Mouse (Mus musculus): Measurements from ENCODE around the gene Pole2.
A peak's percentile ranks its signal among the peaks of the same experiment; 100 is the strongest.
"Not testable (repeated sequence)": the region's sequence is repeated elsewhere in the genome, so short reads cannot be mapped to it uniquely, and the experiment has no call there.

Gene Pole2

DNA sequence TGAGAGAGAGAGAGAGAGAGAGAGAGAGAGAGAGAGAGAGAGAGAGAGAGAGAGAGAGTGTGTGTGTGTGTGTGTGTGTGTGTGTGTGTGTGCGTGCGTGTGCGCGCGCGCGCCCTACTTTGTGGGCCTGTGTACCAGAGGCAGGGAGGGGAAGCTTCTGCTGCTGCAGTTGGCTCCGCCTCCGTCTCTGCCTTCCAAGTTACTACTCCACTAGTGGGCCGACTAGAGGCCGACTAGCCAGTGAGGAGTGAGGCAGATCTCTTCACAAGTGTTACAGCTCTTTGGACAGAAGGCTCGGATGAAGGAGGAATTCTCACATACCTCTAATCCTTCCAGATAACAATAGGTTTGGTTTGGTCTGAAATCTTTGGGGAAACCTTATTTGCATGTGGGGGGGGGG is 48.6 kb downstream of the Pole2 start:
- no peak for DNase-seq (ENCODE audit: low spot score in 2 of 2)

DNA sequence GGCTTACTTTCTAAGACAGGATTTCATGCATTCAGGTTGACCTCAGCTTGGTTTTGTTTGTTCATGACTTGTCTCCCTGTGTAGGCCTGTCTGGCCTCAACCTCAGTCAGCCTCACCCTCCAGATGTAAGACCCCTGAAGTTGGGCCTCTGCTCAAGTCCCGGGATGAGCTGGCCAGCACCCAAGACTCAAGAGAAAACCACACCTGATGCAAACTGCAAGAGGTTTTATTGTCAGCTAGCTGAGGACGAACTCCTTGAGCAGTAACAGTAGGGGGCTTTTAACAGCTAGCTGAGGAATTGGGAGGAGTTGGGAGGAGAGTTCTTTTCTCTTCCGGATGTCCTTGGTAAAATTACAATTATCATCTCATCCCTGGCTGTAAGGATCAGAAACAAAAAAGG is 50.5 kb downstream of the Pole2 start:
- DNase-seq (ENCODE audit: low spot score in 2 of 2), result no peak

DNA sequence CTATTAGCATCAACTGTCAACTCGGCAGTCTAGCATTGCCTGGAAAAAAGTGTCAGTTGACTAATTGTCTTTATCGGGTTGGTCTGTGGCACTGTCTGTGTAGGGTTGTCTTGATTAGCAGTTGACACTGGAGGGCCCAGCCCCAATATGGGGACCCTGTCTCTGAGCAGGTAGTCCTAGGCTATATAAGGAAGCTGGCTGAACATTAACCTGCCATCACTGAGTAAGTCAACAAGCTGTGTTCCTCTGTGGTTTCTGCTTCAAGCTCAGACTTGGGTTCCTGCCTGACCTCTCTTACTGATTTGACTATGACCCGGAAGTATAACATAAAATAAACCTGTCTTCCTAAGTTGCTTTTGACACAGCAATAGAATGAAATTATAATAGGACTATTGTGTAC is 52.0 kb downstream of the Pole2 start:
- no peak for DNase-seq (ENCODE audit: low spot score in 2 of 2)

DNA sequence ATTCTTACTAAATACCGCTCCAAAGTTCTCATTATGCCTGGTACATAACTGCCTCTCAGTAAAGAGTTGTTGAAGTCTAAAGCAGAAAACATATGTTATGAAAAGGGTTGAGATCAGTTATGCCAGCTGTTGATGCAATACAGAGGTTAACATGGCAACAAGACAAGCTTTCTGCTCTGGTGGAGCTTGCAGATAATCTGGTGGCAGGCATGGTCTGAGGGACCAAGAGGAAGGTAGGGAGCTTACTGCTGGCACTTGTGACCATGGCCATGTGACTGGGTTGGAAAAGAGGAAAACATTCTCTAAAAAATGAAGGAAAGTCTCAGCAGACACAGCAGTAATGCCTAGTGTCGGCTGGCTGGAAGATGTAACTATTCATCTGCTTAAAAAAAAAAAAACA is 56.7 kb downstream of the Pole2 start:
- no peak for DNase-seq (ENCODE audit: low spot score in 2 of 2)

DNA sequence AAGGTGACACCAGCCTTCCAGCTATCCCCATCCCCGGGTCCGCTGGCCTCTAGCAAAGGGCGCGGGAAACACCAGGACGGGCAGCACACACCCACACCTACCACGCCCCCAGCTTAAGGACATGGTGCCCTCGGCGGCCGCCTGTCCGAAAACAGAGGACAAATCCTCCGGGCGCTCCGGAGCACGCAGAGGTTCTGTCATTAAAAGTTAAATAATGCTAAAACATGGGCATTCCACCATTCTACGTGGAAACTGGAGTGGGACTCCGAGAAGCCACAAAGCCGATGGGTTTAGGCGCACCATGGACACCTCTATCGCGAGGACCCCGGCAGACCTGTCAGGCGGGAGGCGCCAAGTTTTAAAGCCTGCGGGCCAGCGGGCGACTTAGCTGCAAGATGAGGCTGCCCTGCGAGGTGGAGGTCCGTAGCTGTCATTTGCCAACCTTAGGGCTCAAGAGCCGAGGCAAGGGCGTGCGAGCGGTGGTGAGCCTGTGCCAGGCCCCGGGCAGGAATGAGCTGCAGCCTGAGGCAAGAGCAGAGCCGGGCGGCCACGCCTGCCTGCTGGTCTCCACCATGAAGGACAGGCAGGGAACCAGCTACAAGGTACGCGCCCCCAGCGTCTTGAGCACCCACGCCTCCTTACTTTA is 59.4 kb downstream of the Pole2 start, which contains the start of gene Lrr1:
Gene Lrr1, plus strand, starts transcription at position 354 of the 646 bp plus-strand sequence.
- peak; percentile 85 to 95 for DNase-seq (ENCODE audit: low spot score in 2 of 2)

DNA sequence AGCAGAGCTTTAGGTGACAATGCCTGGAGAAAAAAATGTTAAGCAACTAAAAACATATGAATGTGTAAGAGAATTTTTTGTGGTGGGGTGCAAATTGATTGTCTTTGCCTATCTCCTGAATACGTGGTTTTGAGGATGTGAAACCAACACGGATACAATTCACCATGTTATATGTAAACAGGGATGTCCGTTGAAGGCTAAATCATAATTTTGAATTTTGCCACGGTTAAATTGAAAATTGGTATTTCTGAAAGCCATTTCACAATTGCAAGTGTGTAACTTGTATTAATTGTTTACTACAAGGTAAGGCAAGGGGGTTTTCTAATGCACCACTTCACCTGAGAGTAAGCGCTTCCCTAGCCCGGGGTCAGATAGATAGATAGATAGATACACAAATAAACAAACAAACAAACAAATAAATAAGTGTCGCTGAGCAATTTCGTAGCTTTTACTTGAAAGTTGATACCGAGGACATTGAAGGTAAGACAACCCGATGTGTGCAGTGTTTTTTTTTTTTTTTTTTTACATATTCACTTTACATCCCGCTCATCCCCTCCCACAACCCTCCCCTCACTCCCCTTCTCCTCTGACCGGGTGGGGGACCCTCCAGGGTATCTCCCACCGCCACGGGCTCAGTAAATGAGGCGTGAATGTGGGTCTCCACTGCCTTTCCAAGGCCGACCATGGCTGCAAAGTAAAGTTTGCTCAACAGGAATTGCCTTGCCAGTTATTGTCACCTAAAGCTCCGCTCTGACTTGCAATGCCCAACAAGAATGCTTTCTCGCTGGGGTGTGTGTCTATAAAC is 60.1 kb downstream of the Pole2 start:
- DNase-seq (ENCODE audit: low spot score in 2 of 2), result no peak

DNA sequence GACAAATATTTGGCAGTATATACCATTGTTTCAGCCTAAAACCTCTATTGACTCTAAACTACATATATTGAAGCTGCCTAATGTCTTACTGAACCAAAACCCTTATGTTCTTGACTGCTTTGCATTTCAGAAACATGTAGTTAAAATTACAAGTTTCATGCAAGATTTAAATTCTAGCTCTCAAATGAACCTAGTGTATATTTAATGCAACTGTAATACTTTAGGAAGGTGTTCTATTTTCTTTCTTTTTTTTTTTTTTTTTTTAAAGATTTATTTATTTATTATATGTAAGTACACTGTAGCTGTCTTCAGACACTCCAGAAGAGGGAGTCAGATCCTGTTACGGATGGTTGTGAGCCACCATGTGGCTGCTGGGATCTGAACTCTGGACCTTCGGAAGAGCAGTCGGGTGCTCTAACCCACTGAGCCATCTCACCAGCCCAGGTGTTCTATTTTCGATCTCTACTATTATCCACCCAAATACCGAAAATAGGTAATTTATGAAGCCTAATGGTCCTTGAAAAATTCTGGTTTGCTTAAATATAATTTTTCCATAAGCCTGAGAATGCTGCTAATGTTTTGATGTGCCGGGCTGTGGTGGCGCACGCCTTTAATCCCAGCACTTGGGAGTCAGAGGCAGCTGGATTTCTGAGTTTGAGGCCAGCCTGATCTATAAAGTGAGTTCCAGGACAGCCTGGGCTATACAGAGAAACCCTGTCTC is 61.0 kb downstream of the Pole2 start:
- not testable (repeated sequence) for DNase-seq (ENCODE audit: low spot score in 2 of 2)

DNA sequence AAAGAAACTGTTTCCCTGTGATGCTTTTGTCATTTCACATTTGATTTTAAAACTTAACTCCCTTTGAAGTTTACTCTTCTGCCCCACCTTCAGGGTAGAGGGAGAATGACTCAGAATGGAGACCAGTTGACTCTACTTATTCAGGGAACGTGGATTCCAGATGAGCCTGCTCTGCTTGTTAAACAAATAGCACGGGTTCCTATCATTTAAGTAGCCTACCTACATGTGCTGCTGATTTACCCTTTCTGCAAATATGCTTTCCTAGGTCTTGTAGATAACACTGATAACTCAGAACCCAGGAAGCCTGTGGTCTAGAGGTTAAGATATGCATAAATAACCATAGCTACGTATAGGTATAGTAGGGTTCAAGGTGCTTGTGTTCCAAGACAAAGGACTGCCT is 63.1 kb downstream of the Pole2 start:
- no peak for DNase-seq (ENCODE audit: low spot score in 2 of 2)

DNA sequence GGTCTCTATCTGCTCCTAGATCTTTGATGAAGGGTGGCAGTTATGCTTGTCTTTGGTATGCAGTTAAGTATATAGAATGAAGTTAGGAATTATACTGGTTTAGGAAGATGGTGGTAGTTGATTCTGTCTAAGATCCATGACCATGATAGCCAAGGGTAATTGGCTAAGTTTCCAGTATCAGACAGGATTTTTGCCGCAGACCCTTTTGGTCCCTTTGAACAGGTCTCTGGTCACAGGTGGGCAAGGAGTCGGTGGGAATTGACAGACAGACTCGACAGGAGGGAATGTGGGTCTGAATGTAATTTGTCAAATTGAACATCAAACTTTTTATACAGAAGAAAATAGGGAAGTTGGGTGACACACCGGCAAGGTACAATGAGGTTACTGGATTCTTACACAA is 64.4 kb downstream of the Pole2 start:
- DNase-seq (ENCODE audit: low spot score in 2 of 2), result not testable (repeated sequence)

DNA sequence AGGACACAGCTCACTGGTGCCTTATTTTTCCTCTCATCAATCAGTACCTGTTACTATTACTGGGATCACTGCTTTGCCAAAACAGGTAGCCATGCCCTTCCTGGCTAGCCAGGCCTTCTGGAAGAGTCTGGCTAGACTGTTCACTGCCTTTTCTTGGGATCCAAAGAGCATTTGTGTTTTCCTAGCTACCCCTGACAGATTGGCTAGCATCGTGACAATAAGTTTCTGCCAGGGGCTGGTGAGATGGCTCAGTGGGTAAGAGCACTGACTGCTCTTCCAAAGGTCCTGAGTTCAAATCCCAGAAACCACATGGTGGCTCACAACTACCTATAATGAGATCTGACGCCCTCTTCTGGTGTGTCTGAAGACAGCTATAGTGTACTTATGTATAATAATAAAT is 67.3 kb downstream of the Pole2 start:
- DNase-seq (ENCODE audit: low spot score in 2 of 2), result not testable (repeated sequence)

DNA sequence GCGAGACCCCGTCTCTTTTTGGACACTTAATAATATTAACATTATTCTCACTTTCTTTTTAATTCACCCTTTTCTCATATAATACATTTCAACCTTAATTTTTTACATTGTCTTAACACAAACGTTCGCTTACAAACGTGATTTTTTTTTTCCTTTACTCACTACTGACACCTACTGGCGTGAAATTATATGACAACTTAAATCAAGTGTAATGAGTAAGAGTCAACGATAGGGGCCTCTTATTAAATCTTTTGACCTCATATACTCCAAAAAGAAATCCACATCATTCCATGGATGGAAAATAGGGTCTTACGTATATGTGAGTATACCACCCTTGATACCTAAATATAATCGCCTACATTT is 68.4 kb downstream of the Pole2 start:
- no peak for DNase-seq (ENCODE audit: low spot score in 2 of 2)

DNA sequence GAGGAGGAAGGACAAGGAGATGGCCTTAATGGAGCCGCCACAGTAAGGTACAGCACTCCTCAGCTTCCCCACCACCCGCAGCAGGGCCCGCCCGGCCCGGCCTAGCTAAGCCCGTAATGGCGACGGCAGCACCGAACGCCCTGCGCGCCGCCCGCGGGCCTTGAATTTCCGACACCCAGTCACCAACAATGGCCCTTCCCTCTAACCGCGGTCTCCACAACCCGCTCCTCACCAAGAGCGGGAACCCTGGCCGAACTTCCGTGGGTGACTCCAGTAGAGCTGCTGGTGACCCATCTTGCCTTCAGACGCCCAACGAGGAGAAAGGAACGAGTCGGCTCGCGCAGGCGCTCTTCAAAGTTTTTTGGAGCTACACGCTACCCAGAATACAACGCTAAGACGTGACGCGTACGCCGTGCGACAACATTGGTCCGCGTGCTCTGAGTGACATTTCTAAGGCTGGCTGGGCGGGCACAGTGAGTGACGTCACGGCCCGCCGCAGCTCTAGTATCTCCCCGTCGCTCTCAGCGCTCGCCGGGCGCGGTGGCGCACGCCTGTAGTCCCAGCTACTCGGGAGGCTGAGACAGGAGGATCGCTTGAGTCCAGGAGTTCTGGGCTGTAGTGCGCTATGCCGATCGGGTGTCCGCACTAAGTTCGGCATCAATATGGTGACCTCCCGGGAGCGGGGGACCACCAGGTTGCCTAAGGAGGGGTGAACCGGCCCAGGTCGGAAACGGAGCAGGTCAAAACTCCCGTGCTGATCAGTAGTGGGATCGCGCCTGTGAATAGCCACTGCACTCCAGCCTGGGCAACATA is 69.0 kb downstream of the Pole2 start, which contains the start of gene Rps29:
Gene Rps29, minus strand, starts transcription at position 422 of the 813 bp plus-strand sequence.
- DNase-seq (ENCODE audit: low spot score in 2 of 2), result peak; percentile 95 to 99

DNA sequence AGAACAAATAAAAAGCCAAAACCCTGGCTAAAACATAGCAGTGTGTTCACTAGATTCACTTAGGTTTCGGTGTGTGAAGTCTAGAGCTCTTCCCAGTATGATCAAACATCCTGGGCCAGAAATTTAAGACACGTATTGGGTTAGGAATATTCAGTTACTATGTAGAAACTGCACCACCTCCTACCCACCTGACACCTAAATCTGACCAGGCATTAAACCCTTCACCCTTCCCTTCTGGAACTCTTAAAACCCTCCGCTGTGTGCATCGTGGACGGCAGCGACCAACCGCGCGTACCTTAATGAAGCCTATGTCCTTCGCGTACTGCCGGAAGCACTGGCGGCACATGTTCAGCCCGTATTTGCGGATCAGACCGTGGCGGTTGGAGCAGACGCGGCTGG is 69.6 kb downstream of the Pole2 start:
- DNase-seq (ENCODE audit: low spot score in 2 of 2), result no peak

DNA sequence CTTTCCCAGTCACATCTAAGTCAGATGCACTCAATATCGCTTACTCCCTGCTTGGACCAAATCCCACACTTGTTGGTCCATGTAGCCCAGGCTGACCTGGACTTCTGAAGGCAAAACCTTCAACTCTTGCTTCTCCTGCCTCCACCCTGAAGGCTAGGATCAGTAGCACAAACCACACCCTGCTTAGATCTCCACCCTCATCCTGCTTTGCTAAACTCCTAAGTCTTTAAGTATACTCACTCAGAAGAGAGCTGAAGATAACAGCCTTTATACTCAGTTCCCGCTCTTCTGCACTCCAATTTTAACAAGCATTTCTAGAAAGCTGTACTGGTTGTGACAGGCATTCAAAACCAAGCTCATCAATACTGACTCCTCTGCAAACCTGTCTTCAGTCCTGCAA is 70.9 kb downstream of the Pole2 start:
- no peak for DNase-seq (ENCODE audit: low spot score in 2 of 2)

DNA sequence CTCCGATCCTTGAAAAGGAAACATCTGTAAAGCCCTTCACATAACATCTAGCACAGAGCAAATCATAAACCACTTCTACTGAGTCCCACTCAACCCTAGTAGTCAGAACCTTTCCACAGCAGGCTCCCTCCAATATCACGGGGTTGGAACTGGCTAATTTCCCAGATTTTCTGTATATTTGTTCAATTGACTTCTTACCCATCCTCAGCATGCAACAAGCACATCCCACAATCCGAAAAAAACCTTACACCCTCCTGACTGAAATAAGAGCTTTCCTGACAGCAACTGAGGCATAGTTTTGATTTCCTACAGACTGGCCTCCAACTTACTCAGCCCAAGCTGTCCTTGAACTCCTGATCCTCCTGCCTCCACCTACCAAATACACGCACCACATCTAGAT is 71.6 kb downstream of the Pole2 start:
- DNase-seq (ENCODE audit: low spot score in 2 of 2), result no peak

DNA sequence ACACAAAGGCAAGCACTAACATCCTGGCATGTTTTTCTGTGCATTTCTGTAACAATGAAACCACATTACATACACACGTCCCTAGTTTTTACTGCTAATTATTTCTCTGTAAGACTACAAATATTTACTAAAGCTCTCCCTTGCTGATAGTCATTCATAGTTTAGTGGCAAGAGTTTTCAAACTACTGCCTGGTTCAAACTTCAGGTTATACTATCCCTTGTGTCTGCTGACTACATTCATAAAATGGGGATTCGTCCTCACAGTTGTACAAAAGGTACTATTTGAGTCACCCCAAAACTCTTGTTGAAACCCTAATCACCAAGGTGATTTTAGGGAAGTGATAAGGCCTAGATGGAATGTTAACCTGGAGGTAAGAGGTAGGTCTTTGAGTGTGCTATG is 72.1 kb downstream of the Pole2 start:
- DNase-seq (ENCODE audit: low spot score in 2 of 2), result no peak

Data from spleen, postnatal 4 days (tissue).